Mouse (Mus musculus) c-Kit-negative CD71-positive TER-119-positive erythroid progenitor cells, embryonic 14.5 days (primary cell): Measurements from ENCODE around the gene Ubtd2.

Source experiments
- DNase-seq: peaks from one replicate; pipeline ENCODE4 v3.0.0-alpha.2; 2013; ENCODE audit warnings: low read depth, low spot score

The Ubtd2 gene

DNA sequence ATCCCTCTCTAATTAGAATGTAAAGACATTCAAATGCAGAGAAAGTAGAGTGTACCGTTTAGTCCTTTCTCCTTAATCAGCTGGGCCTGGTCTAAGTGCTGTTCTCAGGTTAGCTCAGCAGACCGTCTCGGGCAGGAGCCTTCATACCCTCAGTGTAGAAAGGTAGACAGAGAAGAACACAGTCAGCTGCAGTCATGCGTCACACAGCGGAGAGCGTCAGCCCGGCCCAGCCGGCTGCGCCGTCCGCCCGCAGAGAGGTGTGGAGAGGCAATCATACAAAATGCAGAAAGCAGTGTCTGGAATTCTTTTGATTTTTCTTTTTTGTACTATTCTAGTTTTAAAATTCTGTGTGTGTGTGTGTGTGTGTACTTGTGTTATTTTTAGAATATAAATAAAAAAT is 90.4 kb downstream of the Ubtd2 start:
- no peak for DNase-seq

DNA sequence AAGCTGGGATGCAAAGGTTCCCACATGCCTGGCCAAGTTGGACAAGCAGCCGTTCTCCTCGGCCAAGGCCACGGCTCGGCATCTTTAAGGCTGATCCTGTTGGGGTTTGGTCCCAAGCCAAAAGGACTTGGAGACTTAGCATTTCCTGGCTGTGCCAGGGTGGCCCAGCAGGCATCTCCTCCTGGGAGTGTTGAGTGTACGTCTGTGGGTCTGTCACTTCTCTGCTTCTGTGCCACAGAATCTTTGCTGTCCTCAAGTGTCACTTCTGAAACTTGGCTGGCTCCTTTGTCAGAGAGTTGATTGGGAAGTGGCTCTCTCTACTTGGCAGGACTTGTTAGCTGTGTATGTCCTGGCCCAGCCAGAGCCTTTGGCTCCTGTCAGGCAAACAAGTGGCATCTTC is 91.3 kb downstream of the Ubtd2 start:
- DNase-seq, result no peak

DNA sequence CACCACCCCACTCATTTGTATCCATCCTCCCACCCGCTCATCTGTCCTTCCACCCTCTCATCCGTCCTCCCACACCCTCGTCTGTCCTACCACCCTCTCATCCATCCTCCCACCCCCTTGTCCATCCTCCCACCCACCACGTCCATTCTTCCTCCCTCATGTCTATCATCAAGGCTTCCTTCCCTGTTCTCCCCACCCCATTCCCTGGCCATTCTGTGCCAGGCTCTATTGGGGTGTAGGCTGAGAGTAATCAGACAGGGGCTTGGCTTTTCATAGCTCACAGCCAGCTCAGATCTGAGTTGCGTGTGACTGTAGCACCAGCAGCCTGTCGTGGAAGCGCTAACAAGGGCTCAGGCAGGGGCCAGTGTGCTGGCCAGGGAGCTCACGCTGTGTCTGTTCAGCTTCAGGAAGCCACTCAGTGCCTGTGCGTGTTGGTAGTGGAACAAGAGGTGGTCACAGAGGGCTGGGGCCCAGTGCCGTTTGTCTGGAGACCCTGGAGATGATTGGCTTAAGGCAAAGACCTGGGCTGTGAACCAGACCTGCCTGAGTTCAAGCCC is 92.3 kb downstream of the Ubtd2 start:
- DNase-seq, result no peak

DNA sequence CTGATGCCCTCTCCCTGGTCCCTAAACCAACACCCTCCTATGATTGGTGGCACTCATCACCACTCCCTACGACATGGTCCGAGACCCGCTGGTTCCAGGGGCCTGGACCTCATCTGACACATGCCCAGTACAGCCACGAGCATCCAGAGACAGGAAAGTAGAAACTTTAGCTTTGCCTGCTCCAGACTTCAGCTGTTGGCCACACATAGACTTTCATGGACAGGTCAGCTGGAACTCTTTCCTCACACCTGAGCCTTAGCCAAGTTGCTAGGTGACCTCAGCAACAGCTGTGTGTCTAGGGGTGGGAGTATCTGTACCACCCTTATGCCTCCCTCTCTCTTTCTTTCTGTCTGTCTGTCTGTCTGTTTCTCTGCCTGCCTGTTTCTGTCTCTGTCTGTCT is 93.1 kb downstream of the Ubtd2 start:
- no peak for DNase-seq

DNA sequence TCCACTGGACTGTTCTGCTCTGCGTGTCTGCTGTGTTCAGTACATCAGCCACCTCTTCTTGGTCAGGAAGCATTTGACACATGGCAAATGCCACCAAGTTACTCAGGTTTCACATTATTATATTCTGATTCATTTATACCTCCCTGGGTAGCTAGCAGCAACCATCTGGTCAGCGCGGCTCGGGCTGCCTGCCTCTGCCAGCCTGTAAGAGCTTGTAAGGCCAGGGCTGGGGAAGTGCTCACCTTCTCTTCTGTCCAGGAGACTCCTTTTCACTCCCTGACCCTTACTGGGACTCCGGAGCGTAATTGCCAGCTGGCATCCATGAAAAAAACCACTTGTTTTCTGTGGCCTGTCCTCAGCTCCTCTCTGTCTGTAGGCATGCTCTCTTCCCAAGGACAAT is 94.1 kb downstream of the Ubtd2 start:
- DNase-seq, result no peak

DNA sequence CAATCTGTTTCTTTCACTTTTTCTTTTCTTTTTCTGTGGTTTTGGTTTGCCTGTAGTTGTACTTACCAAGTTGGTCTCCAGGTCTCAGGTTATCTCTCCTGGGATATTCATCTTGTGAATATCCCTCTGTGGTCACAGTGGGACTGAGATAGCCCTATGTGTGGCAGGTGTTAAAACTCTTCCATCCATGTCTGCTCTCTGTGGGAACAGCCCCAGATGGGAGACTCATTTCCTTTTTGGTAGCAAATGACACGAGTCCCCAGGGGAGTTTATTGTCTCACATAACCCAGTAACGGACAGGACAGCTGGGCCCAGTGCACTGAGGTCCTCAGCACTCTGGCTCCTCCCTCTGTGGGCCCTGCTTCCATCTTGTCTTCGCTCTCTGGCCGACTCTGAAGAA is 94.9 kb downstream of the Ubtd2 start:
- DNase-seq, result no peak

DNA sequence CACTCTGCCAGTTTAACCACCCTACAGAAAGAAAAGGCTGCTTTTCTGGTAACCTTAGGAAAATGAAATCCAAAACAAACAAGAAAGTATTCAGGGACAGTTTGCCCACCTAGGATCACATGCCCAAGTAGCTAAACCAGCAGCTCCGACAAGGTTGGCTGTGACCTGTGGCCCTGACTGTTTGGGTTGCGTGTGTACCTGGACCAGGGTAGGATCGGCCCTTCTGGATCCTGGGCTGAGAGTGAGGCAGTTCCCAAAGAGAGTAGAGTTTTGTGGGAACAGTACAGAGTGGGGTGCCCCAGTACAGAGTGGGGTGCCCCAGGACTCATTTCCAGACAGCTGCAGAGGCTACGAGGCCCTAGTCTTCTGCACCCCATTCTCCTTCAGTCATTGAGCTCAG is 95.9 kb downstream of the Ubtd2 start:
- DNase-seq, result no peak

DNA sequence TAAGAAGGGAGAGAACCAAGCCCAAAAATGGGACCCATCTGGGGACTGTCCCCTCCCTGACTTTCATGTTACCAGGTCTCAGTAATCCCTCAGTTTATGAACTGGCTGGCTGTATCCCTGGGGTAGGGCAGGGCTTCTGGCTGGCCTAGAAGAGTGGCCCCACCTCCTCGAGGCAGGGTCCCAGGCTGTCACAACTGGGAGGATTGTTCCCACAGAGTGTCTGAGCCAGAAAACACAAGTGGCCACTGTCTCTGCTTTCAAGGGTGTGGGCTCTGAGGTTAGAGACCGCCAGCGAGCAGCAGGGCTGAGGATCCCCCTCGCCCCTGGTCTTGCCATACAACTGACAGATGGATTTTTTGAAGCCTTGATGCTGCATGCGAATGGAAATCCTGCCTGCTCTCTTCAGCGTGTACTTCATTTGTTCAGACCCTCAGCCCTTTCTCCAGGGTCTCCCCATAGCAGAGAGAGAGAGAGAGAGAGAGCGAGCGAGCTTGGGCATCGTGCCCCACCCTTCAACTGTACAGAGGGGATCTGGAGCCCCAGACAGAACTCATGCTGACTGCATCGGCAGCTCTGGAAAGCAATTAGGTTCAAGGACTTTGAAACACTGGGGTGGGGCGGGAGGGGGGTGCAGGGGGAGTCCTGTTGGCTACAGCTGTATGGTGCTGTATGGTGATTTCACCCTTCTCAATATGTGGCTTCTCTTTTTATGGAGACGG is 96.6 kb downstream of the Ubtd2 start:
- DNase-seq, result no peak

DNA sequence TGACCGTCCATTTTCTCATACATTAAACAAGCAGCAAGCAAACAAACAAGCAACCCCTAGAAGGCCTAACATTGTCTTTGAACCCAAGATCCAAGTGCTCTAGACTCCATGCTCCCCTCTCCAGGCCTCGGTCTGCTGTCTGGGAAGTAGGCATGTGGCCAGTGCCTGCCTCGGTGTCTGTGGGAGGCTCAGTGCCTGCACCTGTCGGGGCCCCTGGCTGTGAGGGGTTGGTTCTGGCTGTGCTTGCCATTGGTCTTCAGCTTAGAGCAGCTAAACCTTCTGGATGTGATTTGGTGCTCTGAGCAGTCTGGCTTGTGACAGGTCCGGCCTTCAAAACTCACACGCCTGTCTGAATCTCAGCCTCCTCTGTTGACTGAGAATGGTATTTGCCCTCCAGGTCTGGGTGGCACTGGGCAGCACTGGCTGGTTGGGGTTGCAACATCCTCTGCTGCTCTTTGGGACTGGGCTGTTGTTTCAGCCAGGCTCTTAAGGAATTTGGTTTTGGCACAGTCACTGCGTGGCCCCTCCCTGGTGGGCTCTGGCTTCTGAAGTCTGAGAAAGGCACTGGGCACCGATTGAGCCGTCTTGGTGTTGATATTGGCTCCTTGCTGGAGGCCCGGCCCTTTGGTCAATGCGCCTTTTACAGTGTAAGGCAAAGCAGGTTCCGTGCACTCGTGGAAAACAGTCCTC is 97.4 kb downstream of the Ubtd2 start:
- DNase-seq, result no peak

DNA sequence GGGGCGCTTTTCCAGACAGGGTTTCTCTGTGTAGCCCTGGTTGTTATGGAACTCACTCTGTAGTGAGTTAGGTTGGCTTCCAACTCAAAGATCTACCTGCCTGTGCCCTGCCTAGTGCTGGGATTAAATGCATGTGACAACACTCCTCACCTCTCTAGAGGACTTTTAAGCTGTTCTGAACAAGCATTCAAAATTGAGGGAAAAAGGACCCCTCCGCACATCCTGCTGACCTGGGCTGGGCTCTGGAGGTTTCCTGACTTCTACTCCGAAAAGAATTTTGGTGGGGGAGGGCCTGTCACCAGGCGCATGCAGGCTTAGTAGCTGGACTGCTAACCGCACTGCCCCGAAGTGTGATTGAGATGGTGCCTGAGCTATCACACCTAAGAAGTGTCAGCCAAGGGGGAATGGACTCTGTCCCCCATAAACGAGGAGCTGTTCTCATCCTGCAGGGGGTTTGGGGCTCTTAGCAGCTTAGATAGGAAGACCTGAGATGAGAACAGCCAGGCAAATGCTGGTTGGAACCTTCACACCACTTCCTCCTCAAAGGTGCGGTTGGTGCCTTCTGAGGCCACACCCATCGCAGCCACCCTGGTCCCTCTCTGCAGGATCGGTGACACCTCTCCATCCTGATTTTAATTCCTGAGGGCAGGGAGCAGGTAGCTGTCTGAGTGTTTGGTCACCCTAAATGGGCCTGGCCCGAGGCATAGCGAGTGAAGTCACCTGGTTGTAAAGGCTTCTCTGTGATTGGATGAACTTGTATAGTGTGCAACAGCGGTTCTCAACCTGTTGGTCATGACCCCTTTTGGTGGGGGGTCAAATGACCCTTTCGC is 98.4 kb downstream of the Ubtd2 start:
- no peak for DNase-seq

DNA sequence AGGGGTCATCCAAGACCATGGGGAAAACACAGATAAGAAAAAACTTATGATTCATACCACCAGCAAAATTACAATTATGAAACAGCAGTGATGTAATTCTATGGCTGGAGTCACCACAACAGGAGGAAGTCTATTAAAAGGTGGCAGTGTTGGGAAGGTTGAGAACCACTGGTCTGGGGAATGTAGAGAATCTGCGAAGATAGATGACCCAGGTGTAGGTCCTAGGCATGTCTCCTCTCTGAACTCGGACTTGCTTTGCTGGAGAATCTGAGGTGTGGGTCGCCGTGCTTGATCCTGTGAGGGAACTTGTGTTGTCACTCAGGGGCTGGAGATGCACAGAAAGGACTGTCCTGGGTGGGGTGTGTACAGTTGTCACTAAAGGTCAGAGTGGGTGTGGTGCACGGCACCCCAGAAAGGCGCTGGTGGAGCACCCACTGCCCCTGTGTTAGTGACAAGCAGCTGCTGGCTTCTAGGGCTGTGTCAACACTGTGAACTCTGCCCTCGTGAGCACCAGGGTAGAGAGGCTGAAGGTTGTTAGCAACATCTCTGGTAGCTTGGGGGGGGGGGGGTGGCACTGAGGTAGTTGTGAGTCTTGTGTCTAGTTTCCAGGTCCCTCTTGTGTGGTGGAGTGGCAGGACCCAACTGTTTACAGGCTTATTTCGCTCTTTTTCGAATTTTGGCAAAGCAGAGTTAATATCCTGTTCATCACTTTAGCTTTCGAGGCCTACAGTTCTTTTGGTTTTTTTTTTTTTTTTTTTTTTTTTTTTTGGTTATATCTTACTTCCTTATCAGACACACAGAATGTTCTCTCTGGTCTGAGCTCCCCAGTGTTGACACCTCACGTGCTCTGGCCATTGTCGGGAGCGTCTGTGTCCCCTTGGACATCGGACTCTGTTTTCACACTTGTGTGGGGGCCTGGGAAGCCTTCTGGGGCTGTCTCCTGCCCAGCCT is 99.2 kb downstream of the Ubtd2 start:
- no peak for DNase-seq

DNA sequence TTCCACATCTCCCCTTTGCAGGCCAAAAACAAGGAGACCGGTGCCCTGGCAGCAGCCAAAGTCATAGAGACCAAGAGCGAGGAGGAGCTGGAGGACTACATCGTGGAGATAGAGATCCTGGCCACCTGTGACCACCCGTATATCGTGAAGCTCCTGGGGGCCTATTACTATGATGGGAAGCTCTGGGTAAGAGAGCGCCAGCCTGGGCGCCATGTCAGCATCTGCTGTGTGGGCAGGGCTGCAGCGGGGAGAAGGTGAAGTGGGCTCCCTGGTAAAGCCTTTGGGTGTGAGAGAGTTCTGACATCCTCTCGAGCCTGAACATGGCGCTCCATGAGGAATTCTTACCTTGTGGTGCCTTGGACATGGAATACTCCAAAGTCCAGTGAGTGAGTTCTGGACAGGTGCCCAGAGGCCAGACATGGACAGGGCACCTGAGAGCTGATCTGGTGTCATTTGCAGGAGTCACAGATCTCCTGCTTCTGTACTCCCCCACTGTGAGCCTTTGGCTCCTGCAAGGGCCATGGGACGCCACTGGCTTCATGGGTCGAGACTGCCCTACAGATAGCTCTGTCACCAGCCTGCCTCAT is 100.0 kb downstream of the Ubtd2 start:
- DNase-seq, result no peak

DNA sequence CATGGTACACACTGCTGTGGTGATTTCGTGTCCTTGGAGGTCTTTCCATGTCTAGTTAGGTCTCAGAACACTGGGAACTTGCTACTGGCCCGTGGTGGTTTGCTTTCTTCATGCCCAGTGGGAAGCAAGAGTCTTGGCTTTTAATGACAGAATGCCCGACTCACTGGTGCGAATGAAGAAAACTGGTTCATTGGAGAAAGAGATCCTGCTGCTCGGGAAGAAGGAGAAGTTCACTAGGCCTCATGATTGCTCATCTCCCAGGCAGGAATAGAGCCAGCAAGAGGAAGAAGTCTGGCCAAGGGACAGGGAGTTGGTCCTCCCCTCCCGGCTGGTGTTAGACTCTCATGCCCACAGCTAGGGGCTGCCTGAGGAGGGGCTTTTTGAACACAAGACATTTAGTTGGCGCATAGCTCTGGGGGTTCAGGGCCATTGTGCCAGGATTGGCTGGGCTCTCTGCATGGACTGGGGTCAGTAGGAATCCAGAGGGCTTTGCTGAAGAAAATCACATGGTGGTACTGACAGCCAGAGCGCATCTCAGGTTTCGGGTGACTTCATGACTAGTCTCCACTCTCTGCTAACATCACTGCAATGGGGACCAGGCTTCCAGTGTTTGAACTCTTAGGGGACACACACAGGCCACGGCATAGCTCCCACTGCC is 101.3 kb downstream of the Ubtd2 start:
- no peak for DNase-seq

DNA sequence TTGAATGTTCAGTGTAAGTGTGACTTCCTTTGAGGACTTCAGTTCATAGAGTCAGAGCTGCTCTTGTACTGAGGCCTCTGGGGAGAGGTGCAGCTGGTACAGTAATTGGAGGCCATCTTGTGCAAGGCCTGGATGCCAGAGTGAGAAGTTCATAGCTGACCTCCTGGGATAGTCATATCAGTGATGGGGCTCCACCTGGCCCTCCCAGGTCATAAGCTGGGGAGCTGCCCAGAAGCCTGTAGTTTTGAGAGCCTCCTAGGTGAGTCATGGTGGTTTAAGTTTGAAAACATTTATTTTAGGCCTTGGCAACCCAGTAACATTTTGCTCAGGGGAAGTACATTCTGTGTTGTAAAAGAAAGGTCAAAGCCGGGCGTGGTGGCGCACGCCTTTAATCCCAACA is 102.9 kb downstream of the Ubtd2 start:
- no peak for DNase-seq

DNA sequence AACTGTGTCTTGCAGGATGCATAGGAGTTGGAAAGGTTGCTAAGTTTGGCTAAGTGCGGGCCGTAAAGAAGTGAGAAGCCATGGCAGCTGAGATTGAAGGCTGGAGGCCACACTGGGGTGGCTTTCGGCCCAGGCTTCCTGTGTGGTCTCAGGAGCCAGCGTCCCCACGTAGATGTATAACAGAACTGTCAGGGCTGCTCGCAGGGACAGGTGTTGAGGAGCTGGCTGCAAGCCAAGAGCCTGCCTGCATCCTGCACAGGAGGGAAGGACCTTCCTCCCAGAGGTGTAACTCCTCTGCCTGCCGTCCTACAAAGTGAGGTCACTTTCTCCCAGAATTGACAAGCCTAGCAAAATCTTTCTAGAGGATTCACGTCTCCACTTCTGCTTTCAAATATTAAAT is 103.5 kb downstream of the Ubtd2 start:
- no peak for DNase-seq

DNA sequence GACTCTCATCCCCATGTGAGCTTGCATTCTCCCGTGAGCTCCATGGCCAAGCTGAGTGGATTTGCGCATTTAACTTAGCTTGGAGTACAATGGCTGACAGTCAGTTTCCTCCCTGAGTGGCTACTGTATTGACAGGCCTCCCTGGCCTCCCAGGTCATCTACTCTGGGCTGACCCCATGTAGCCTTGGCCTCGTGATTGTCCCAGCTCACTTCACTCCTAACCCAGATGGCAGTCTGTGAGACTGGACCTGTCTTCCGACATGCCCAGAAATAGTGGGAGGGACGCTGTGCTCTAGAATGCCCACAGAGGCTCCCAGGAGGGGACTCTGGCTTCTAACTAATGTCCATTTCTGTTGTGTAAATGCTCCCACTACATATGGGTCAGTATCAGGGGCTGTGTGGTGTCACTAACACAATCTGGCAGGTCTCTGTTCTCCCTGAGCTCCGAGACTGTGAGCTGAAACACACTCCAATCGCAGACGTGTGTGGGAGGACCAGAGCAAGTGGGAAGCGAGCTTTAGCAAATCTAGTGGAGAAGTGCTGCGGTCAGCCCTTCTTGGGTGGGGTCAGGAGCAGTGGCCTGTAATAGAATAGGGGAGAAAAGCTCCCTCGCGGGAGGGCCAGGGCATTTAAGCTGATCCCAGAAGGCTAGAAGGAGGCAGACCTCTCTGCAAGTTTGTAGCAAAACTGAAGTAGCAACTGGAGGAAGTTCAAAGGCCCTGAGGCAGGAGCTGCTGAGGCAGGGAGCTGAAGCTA is 105.0 kb downstream of the Ubtd2 start:
- no peak for DNase-seq

DNA sequence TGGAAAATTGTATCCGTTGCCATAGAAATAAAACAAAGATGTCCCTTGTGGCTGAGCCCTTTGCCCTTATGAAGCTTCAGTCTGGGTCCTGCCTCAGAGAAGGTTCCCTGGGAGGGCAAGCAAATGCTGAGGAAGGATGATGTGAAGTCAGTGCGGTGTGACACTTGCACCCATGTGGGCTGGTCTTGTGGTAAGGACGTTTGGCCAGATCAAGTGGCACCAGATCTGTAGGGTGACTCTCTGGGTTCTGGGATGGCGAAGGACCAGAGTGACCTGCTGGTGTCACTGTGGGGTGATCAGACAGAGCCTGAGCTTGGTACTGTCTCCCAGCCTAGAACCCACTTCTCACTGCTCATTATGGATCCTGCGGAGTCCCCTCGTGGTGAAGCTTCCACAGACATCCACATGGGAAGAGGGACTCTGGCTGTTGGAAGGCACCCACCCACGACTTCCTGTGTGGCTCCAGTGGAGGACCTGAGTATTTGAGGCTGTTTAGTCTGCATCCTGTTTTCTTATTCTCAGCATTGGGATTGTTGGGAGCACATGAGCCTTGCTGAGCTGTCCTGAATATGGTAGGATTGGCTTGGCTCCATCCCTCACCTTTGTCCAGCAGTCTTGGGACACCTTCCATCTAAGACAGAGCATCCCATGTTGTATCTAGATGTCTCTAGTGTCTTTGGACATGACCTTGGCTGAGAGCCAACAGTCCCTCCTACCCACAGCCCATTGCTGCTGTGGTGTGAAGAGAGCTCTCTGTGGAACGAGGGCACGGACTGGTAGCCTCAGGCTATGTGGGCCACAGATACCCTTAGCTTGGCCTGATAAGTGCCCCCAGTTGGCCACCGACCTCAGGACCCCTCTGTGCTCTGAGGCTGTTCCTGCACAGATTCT is 106.5 kb downstream of the Ubtd2 start:
- DNase-seq, result no peak

DNA sequence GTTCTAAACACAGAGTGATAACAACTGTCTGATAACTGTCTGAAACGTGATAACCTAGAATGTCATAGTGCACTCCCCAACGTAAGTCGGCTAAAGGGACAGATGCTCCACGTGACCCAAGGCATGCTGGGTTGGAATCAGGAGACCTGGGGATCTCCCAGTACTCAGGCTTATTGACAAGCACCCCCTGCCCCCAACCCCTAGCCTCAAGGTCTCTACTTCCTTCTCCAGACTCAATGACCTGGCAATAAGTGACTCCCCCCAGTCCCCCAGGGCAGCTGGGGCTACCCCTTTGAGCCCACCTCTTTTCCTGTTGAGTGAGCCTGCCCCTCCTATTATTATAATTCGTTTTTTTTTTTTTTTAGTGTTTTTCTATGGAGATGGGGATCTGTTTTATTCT is 107.5 kb downstream of the Ubtd2 start:
- DNase-seq, result no peak

DNA sequence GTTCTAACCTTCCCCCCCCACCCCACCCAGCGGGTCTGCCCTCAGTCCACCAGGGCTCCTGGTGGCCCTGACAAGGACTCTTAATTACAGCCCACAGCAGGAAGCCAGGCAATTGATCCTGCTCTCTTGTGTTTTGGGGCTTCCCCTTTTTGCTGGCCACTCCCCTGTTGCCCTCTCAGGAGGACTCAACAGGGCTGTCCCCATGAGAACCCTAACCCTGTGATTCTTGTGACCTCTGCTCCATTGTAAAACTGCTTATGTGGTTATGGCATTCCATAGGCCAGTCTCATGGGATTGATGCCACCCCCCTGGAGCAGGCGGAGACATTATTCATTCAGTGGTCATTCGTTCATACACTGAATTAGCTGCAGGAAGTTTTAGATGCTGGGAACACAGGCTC is 108.5 kb downstream of the Ubtd2 start:
- DNase-seq, result no peak
